Mouse (Mus musculus): ENCODE results near the gene Olfr629. TPM values are rescaled to one million over a fixed set of nuclear protein-coding genes. Genes with fewer than 3 reads are reported as not detected.
"Not testable (repeated sequence)": the region's sequence is repeated elsewhere in the genome, so short reads cannot be mapped to it uniquely, and the experiment has no call there.

Olfr629 gene
- polyA plus RNA-seq (2012; fragmentation: generic; extraction: Trizol), result not detected
- long read RNA-seq, experiment 1, result 0 reads
- long read RNA-seq, experiment 2, result 0 reads

- Histone ChIP-seq H3K79me3 (ENCODE audit: low read depth) (no peaks in the 10 kb centered on the region), H3K4me3 (ENCODE audit: insufficient read depth, poor library complexity, severe bottlenecking) (no peak within 1 kb of the TSS), H3K36me3 (ENCODE audit: control insufficient read depth, insufficient read depth) (no peaks in the 10 kb centered on the region), H3ac (ENCODE audit: control insufficient read depth, insufficient read length, low read depth) (no peak within 1 kb of the TSS), H3K79me2 (ENCODE audit: control insufficient read depth, insufficient read depth) (no peaks in the 10 kb centered on the region), H3K27me3 (ENCODE audit: control insufficient read depth, insufficient read depth, insufficient read length) (no peaks in the 10 kb centered on the region)
- TF ChIP-seq MYOD1 (IDR thresholded peaks at IDR 0.05; ENCODE audit: control insufficient read depth, insufficient read length, low read depth) (no peak), MAX (IDR thresholded peaks at IDR 0.05) (no peak), MYOG (IDR thresholded peaks at IDR 0.05; ENCODE audit: control insufficient read depth, extremely low read depth, insufficient read length) (no peak), CTCF (IDR thresholded peaks at IDR 0.05; ENCODE audit: control insufficient read depth, insufficient read depth, insufficient read length) (no peak), CEBPB (IDR thresholded peaks at IDR 0.05; ENCODE audit: low read depth) (no peak), USF1 (IDR thresholded peaks at IDR 0.05; ENCODE audit: low read depth) (no peak), FOSL1 (IDR thresholded peaks at IDR 0.05; ENCODE audit: insufficient read depth, low read length, poor library complexity, severe bottlenecking) (no peak)
Observed at GRCm38 (mm10) chr7:103744843-103745242, at the start of gene Olfr629. Olfr629 (minus strand) TSS chr7:103744943.

- no peak for TF ChIP-seq CEBPB (IDR thresholded peaks at IDR 0.05; ENCODE audit: low read depth)
- TF ChIP-seq MYOD1 (IDR thresholded peaks at IDR 0.05; ENCODE audit: control insufficient read depth, insufficient read length, low read depth), result no peak
- TF ChIP-seq FOSL1 (IDR thresholded peaks at IDR 0.05; ENCODE audit: insufficient read depth, low read length, poor library complexity, severe bottlenecking), result no peak
- TF ChIP-seq MYOG (IDR thresholded peaks at IDR 0.05; ENCODE audit: control insufficient read depth, extremely low read depth, insufficient read length), result no peak
- TF ChIP-seq MAX (IDR thresholded peaks at IDR 0.05), result no peak
- Histone ChIP-seq H3ac (ENCODE audit: control insufficient read depth, insufficient read length, low read depth) (no peak overlapping the region), H3K36me3 (ENCODE audit: control insufficient read depth, insufficient read depth) (no peaks in the 10 kb centered on the region), H3K4me3 (ENCODE audit: insufficient read depth, poor library complexity, severe bottlenecking) (no peak overlapping the region), H3K79me2 (ENCODE audit: control insufficient read depth, insufficient read depth) (no peaks in the 10 kb centered on the region), H3K79me3 (ENCODE audit: low read depth) (no peaks in the 10 kb centered on the region), H3K27me3 (ENCODE audit: control insufficient read depth, insufficient read depth, insufficient read length) (no peaks in the 10 kb centered on the region)
Observed at GRCm38 (mm10) chr7:103792669-103793388, 48.1 kb upstream of the Olfr629 start.

GRCm38 (mm10) chr7:103791721-103792120 lies 47.0 kb upstream of the Olfr629 start, which contains the start of gene Olfr67:
Olfr67 (minus strand) TSS chr7:103791821.
- H3K79me2 ChIP-seq (ENCODE audit: control insufficient read depth, insufficient read depth), result no peaks in the 10 kb centered on the region
- H3K36me3 ChIP-seq (ENCODE audit: control insufficient read depth, insufficient read depth), result no peaks in the 10 kb centered on the region
- H3K27me3 ChIP-seq (ENCODE audit: control insufficient read depth, insufficient read depth, insufficient read length), result no peaks in the 10 kb centered on the region
- H3K4me3 ChIP-seq (ENCODE audit: insufficient read depth, poor library complexity, severe bottlenecking), result no peak within 1 kb of the TSS
- H3K79me3 ChIP-seq (ENCODE audit: low read depth), result no peaks in the 10 kb centered on the region
- no peak within 1 kb of the TSS for H3ac ChIP-seq (ENCODE audit: control insufficient read depth, insufficient read length, low read depth)
- TF ChIP-seq USF1 (IDR thresholded peaks at IDR 0.05; ENCODE audit: low read depth), result no peak
- no peak for TF ChIP-seq MAX (IDR thresholded peaks at IDR 0.05)
- no peak for TF ChIP-seq CEBPB (IDR thresholded peaks at IDR 0.05; ENCODE audit: low read depth)
- TF ChIP-seq FOSL1 (IDR thresholded peaks at IDR 0.05; ENCODE audit: insufficient read depth, low read length, poor library complexity, severe bottlenecking), result no peak
- TF ChIP-seq MYOG (IDR thresholded peaks at IDR 0.05; ENCODE audit: control insufficient read depth, extremely low read depth, insufficient read length), result no peak
- no peak for TF ChIP-seq CTCF (IDR thresholded peaks at IDR 0.05; ENCODE audit: control insufficient read depth, insufficient read depth, insufficient read length)

- Histone ChIP-seq H3K79me3 (ENCODE audit: low read depth) (no peaks in the 10 kb centered on the region), H3K27me3 (ENCODE audit: control insufficient read depth, insufficient read depth, insufficient read length) (no peaks in the 10 kb centered on the region), H3K79me2 (ENCODE audit: control insufficient read depth, insufficient read depth) (no peaks in the 10 kb centered on the region), H3K36me3 (ENCODE audit: control insufficient read depth, insufficient read depth) (no peaks in the 10 kb centered on the region), H3K4me3 (ENCODE audit: insufficient read depth, poor library complexity, severe bottlenecking) (no peak within 1 kb of the TSS), H3ac (ENCODE audit: control insufficient read depth, insufficient read length, low read depth) (no peak within 1 kb of the TSS)
- no peak for TF ChIP-seq FOSL1 (IDR thresholded peaks at IDR 0.05; ENCODE audit: insufficient read depth, low read length, poor library complexity, severe bottlenecking)
- no peak for TF ChIP-seq CEBPB (IDR thresholded peaks at IDR 0.05; ENCODE audit: low read depth)
- no peak for TF ChIP-seq USF1 (IDR thresholded peaks at IDR 0.05; ENCODE audit: low read depth)
- TF ChIP-seq MAX (IDR thresholded peaks at IDR 0.05), result no peak
- no peak for TF ChIP-seq MYOD1 (IDR thresholded peaks at IDR 0.05; ENCODE audit: control insufficient read depth, insufficient read length, low read depth)
- no peak for TF ChIP-seq MYOG (IDR thresholded peaks at IDR 0.05; ENCODE audit: control insufficient read depth, extremely low read depth, insufficient read length)
- TF ChIP-seq CTCF (IDR thresholded peaks at IDR 0.05; ENCODE audit: control insufficient read depth, insufficient read depth, insufficient read length), result no peak
Observed at GRCm38 (mm10) chr7:103779598-103779997, 34.9 kb upstream of the Olfr629 start, which contains the start of gene Olfr68. Olfr68 (minus strand) TSS chr7:103779698.

- H3K4me3 ChIP-seq (ENCODE audit: insufficient read depth, poor library complexity, severe bottlenecking); H3K36me3 ChIP-seq (ENCODE audit: control insufficient read depth, insufficient read depth); H3K79me3 ChIP-seq (ENCODE audit: low read depth); H3ac ChIP-seq (ENCODE audit: control insufficient read depth, insufficient read length, low read depth); H3K79me2 ChIP-seq (ENCODE audit: control insufficient read depth, insufficient read depth); H3K27me3 ChIP-seq (ENCODE audit: control insufficient read depth, insufficient read depth, insufficient read length): not testable (repeated sequence)
Observed at GRCm38 (mm10) chr7:103777652-103778051, 32.9 kb upstream of the Olfr629 start.

- no peak within 1 kb of the TSS for H3K4me3 ChIP-seq (ENCODE audit: insufficient read depth, poor library complexity, severe bottlenecking)
- no peak within 1 kb of the TSS for H3ac ChIP-seq (ENCODE audit: control insufficient read depth, insufficient read length, low read depth)
- no peaks in the 10 kb centered on the region for H3K79me3 ChIP-seq (ENCODE audit: low read depth)
- H3K79me2 ChIP-seq (ENCODE audit: control insufficient read depth, insufficient read depth), result no peaks in the 10 kb centered on the region
- no peaks in the 10 kb centered on the region for H3K27me3 ChIP-seq (ENCODE audit: control insufficient read depth, insufficient read depth, insufficient read length)
- no peaks in the 10 kb centered on the region for H3K36me3 ChIP-seq (ENCODE audit: control insufficient read depth, insufficient read depth)
- TF ChIP-seq CTCF (IDR thresholded peaks at IDR 0.05; ENCODE audit: control insufficient read depth, insufficient read depth, insufficient read length) (no peak), USF1 (IDR thresholded peaks at IDR 0.05; ENCODE audit: low read depth) (no peak), FOSL1 (IDR thresholded peaks at IDR 0.05; ENCODE audit: insufficient read depth, low read length, poor library complexity, severe bottlenecking) (no peak), MYOD1 (IDR thresholded peaks at IDR 0.05; ENCODE audit: control insufficient read depth, insufficient read length, low read depth) (no peak), MYOG (IDR thresholded peaks at IDR 0.05; ENCODE audit: control insufficient read depth, extremely low read depth, insufficient read length) (no peak), CEBPB (IDR thresholded peaks at IDR 0.05; ENCODE audit: low read depth) (no peak), MAX (IDR thresholded peaks at IDR 0.05) (no peak)
Observed at GRCm38 (mm10) chr7:103771494-103771893, 26.8 kb upstream of the Olfr629 start, which contains the start of gene Olfr69. Olfr69 (minus strand) TSS chr7:103771594.

- H3K79me2 ChIP-seq (ENCODE audit: control insufficient read depth, insufficient read depth); H3K27me3 ChIP-seq (ENCODE audit: control insufficient read depth, insufficient read depth, insufficient read length); H3ac ChIP-seq (ENCODE audit: control insufficient read depth, insufficient read length, low read depth); H3K79me3 ChIP-seq (ENCODE audit: low read depth); H3K36me3 ChIP-seq (ENCODE audit: control insufficient read depth, insufficient read depth); H3K4me3 ChIP-seq (ENCODE audit: insufficient read depth, poor library complexity, severe bottlenecking): not testable (repeated sequence)
Observed at GRCm38 (mm10) chr7:103767687-103768086, 22.9 kb upstream of the Olfr629 start.

GRCm38 (mm10) chr7:103762212-103762611 lies 17.5 kb upstream of the Olfr629 start:
- H3K79me3 ChIP-seq (ENCODE audit: low read depth); H3ac ChIP-seq (ENCODE audit: control insufficient read depth, insufficient read length, low read depth); H3K27me3 ChIP-seq (ENCODE audit: control insufficient read depth, insufficient read depth, insufficient read length); H3K4me3 ChIP-seq (ENCODE audit: insufficient read depth, poor library complexity, severe bottlenecking); H3K36me3 ChIP-seq (ENCODE audit: control insufficient read depth, insufficient read depth); H3K79me2 ChIP-seq (ENCODE audit: control insufficient read depth, insufficient read depth): not testable (repeated sequence)

Data from C2C12 (cell line).